Mouse (Mus musculus) midbrain, embryonic 14.5 days (tissue): ENCODE measurements around the gene Rasal1. TPM values are rescaled to one million over a fixed set of nuclear protein-coding genes. Genes with fewer than 3 reads are reported as not detected.

Source experiments
- ATAC-seq: fragments of 200-750 bp; cut with Nextera tagmentation; 2 replicates; pipeline ENCODE4 v1.8.0; 2017; ENCODE audit warnings: moderate number of reproducible peaks, moderate library complexity; ENCODE audit not compliant: low FRiP score, low TSS enrichment
- DNase-seq: peaks from one replicate; pipeline ENCODE4 v3.0.0-alpha.2; 2015
- H3K27ac ChIP-seq: fragments of 300-500 bp; sonication (generic); replicated peaks from 2 replicates; pipeline ENCODE4 v1.5.1; 2014; ENCODE audit warnings: mild to moderate bottlenecking, low read depth, low read length, moderate library complexity
- H3K27me3 ChIP-seq: fragments of 300-500 bp; sonication (generic); 2 replicates; pipeline ENCODE4 v1.6.1; 2014; ENCODE audit warnings: low read length, control low read depth, mixed read lengths; ENCODE audit not compliant: control insufficient read depth, insufficient read depth
- H3K36me3 ChIP-seq: fragments of 300-500 bp; sonication (generic); 2 replicates; pipeline ENCODE4 v1.6.1; 2014; ENCODE audit warnings: low read length, control low read depth; ENCODE audit not compliant: control insufficient read depth, insufficient read depth
- H3K4me1 ChIP-seq: fragments of 300-500 bp; sonication (generic); 2 replicates; pipeline ENCODE4 v1.6.1; 2014; ENCODE audit warnings: mild to moderate bottlenecking, antibody characterized with exemption, low read length, control low read depth; ENCODE audit not compliant: control insufficient read depth, insufficient read depth
- H3K4me2 ChIP-seq: fragments of 300-500 bp; sonication (generic); 2 replicates; pipeline ENCODE4 v1.6.1; 2014; ENCODE audit warnings: mild to moderate bottlenecking, low read length, moderate library complexity
- H3K4me3 ChIP-seq: fragments of 300-500 bp; sonication (generic); replicated peaks from 2 replicates; pipeline ENCODE4 v1.5.1; 2014; ENCODE audit warnings: low read depth, low read length
- H3K9ac ChIP-seq: fragments of 300-500 bp; sonication (generic); replicated peaks from 2 replicates; pipeline ENCODE4 v1.6.1; 2014; ENCODE audit warnings: mild to moderate bottlenecking, low read length, moderate library complexity
- H3K9me3 ChIP-seq: fragments of 300-500 bp; sonication (generic); 2 replicates; pipeline ENCODE4 v1.6.1; 2016; ENCODE audit warnings: low read length, control low read depth, mixed read lengths; ENCODE audit not compliant: control insufficient read depth
- WGBS: fragments of 180-500 bp; shearing (Covaris S2); extraction: QIAGEN DNeasy Blood & Tissue Kit; methylation state at CpG from one replicate; pipeline ENCODE4 v1.1.7; 2014; 5-methylcytosine and 5-hydroxymethylcytosine counted together
- polyA plus RNA-seq: library from polyadenylated mRNA; unstranded; fragments of >200 nt; fragmentation: Nextera tagmentation; extraction: Ambion mirVana; gene quantifications from 2 replicates; pipeline ENCODE4 v1.2.1, GENCODE M21; 2014

Rasal1 gene
- polyA plus RNA-seq, 1 experiment from 2014 or later = 0.84 TPM

DNA sequence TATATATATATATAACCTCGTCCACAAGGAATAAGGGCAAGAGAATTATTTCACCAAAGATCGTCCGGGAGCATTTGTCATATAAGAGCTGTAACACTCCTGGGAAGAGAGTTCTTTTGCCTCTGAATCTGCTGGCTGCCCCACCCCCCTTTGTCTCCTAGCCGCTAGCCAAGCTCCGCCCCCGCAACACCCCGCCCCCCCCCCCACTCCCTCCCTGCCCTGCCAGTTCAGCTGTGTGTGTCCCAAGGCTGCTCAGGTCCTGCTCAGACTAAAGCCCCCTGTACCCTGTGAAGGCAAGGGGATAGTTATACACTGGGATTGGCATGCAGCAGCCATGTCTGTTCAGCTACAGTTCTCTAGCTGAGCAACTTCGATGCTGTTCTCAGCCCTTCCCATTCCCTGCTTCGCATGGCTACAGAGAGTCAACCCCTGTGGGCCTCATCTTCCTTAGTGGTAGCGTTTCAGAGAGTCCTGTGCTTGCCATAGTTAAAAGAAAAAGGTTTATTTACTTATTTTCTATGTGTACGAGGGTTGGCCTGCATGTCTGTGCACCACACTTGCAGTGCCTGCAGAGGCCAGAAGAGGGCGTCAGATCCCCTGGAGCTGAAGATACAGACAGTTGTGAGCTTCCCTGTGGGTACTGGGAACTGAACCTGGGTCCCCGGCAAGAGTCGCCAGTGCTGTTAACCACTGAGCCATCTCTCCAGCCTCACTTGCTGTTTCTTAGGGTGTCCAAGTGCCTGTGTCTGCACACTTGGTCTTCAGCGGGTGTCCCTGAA, 70.2 kb downstream of the Rasal1 start:
- no peak overlapping the region for H3K4me2 ChIP-seq
- no peaks in the 10 kb centered on the region for H3K4me1 ChIP-seq
- DNase-seq (no peak), ATAC-seq (no peak)
- 52% methylated on average over 15 of the region's 15 CpGs for WGBS
- H3K9ac ChIP-seq = no peak overlapping the region
- H3K9me3 ChIP-seq = no peaks in the 10 kb centered on the region
- H3K4me3 ChIP-seq = no peak overlapping the region
- no peak overlapping the region for H3K27ac ChIP-seq
- no peaks in the 10 kb centered on the region for H3K36me3 ChIP-seq
- H3K27me3 ChIP-seq = no peaks in the 10 kb centered on the region; the same call in 1 of the 2 replicates

DNA sequence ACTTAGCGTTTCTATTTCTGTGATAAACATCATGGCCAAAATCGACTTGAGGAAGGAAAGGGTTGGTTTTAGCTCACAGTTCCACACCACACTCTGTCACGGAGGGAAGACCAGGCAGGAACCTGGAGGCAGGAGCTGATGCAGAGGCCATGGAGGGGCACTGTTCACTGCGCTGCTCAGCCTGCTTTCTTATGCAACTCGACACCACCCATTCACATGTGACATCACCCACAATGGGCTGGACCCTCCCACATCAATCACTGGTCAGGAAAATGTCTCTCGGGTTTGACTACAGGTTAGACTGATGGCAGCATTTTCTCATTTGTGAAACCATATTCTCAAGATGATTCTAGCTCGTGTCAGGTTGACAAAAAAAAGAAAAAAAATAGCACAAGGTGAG, 72.4 kb downstream of the Rasal1 start:
- DNase-seq (no peak), ATAC-seq (no peak)
- Histone ChIP-seq H3K9ac (no peak overlapping the region), H3K4me3 (no peak overlapping the region), H3K4me2 (no peak overlapping the region), H3K36me3 (no peaks in the 10 kb centered on the region), H3K27me3 (no peaks in the 10 kb centered on the region), H3K4me1 (no peaks in the 10 kb centered on the region), H3K27ac (no peak overlapping the region), H3K9me3 (no peaks in the 10 kb centered on the region)
- 62% methylated on average over 7 of the region's 7 CpGs for WGBS

DNA sequence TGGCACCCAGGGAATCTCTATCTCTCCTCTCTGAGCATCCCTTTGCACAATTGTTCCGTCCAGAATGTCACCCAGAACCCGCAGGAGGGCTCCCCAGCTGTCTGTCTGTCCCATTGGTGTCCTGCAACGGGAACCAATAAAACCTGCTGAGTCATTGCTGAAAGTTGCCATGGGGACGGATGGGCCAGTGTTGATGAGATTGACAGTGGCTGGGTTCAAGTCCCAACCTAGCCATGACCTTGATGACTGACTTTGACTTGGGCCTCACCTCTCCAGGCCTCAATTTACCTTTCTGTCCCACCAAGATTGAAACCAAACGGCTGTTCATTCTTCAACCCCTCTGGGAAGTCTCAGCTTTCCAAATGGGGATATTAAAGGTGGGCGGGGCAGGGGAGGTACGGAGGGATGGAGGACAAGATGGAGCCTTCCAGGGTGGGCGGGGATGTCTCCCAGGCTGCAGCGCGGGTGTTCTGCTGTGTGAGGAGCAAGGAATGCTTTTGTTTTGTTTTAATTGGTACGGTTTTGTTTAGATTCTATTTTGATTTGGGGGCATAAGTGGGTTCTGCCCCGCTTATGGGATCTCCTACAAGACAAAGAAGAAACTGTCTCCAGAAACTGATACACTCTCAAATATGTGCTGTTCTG, 77.3 kb downstream of the Rasal1 start:
- no peaks in the 10 kb centered on the region for H3K4me1 ChIP-seq
- H3K4me3 ChIP-seq = no peak overlapping the region
- DNase-seq (no peak), ATAC-seq (no peak)
- H3K27me3 ChIP-seq = no peaks in the 10 kb centered on the region
- no peak overlapping the region for H3K9ac ChIP-seq
- no peak overlapping the region for H3K27ac ChIP-seq
- no peaks in the 10 kb centered on the region for H3K36me3 ChIP-seq
- no peak overlapping the region for H3K4me2 ChIP-seq
- H3K9me3 ChIP-seq = no peaks in the 10 kb centered on the region
- WGBS = 63% methylated on average over 12 of the region's 12 CpGs

Other genes with a start within 250 kb of the Rasal1 start
- gene Lhx5, start 217.1 kb upstream of the Rasal1 start, polyA plus RNA-seq = 34.1 and 44.9 TPM in 2 replicates
- gene Sdsl, start 176.0 kb upstream of the Rasal1 start, polyA plus RNA-seq = 6.0 TPM in 2 replicates
- 0.55 TPM in 1 of 2 replicates, not detected in the other for gene Sds, start 172.3 kb upstream of the Rasal1 start, polyA plus RNA-seq
- 24.7 and 26.1 TPM in 2 replicates for gene Plbd2, start 145.2 kb upstream of the Rasal1 start, polyA plus RNA-seq
- 0.85 and 1.5 TPM in 2 replicates for gene Slc8b1, start 137.6 kb upstream of the Rasal1 start, polyA plus RNA-seq
- gene Tpcn1, start 60.1 kb upstream of the Rasal1 start, polyA plus RNA-seq = 10.4 and 12.2 TPM in 2 replicates
- gene Iqcd, start 59.8 kb upstream of the Rasal1 start, polyA plus RNA-seq = 1.4 and 1.7 TPM in 2 replicates
- 20.6 and 25.5 TPM in 2 replicates for gene Rita1, start 36.2 kb upstream of the Rasal1 start, polyA plus RNA-seq
- 29.4 and 31.9 TPM in 2 replicates for gene Ddx54, start 36.1 kb upstream of the Rasal1 start, polyA plus RNA-seq
- gene Cfap73, start 14.6 kb upstream of the Rasal1 start, polyA plus RNA-seq = 0.32 TPM in 1 of 2 replicates, not detected in the other
- 50.0 and 61.4 TPM in 2 replicates for gene Dtx1, start 63.1 kb downstream of the Rasal1 start, polyA plus RNA-seq
- gene Oas2, start 101.0 kb downstream of the Rasal1 start, polyA plus RNA-seq = 0.43 TPM in 1 of 2 replicates, not detected in the other
- 1.1 TPM in 2 replicates for gene Oas3, start 128.8 kb downstream of the Rasal1 start, polyA plus RNA-seq
- 0.12 and 0.23 TPM in 2 replicates for gene Oas1e, start 146.7 kb downstream of the Rasal1 start, polyA plus RNA-seq
- 0.22 and 0.36 TPM in 2 replicates for gene Oas1c, start 163.7 kb downstream of the Rasal1 start, polyA plus RNA-seq
- not detected in 2 replicates for gene Oas1f, start 198.6 kb downstream of the Rasal1 start, polyA plus RNA-seq
- gene Oas1h, start 212.6 kb downstream of the Rasal1 start, polyA plus RNA-seq = not detected in 2 replicates
- 1.3 TPM in 1 of 2 replicates, not detected in the other for gene Oas1g, start 238.8 kb downstream of the Rasal1 start, polyA plus RNA-seq